Mouse (Mus musculus): ENCODE results near the gene Cox4i2. TPM values are rescaled to one million over a fixed set of nuclear protein-coding genes. Genes with fewer than 3 reads are reported as not detected.
A peak's percentile ranks its signal among the peaks of the same experiment; 100 is the strongest.

Cox4i2 gene
- polyA plus RNA-seq, 1 experiment from 2014 or later = 2.8 TPM

DNA sequence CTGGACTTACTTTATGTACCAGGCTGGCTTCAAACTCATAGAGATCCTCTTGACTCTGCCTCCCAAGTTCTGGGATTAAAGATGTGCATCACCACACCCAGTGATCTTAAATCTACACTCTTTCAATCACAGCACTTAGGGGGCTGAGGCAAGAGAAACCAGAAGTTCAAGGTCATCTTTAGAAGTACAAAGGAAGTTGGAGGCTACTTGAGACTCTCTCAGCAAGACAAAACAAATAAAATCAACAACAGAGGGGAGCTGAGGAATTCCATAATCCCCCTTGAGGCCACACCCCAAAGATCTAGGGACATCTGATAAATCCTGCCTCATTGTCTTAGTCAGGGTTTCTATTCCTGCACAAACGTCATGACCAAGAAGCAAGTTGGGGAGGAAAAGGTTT, 18.3 kb downstream of the Cox4i2 start:
- Histone ChIP-seq H3K4me2 (no peak overlapping the region), H3K9ac (ENCODE audit: low read length) (no peak overlapping the region), H3K4me3 (ENCODE audit: low read depth, low read length) (no peak overlapping the region), H3K27ac (ENCODE audit: low read depth, low read length) (no peak overlapping the region), H3K9me3 (ENCODE audit: control insufficient read depth, low read length) (no peaks in the 10 kb centered on the region), H3K4me1 (ENCODE audit: control insufficient read depth, insufficient read depth, low read length) (no peaks in the 10 kb centered on the region), H3K27me3 (ENCODE audit: control insufficient read depth, insufficient read depth, low read length) (no peaks in the 10 kb centered on the region), H3K36me3 (ENCODE audit: control insufficient read depth, insufficient read depth, low read length) (no peaks in the 10 kb centered on the region)
- WGBS = 39% methylated on average over 1 of the region's 1 CpGs
- DNase-seq (ENCODE audit: low spot score, missing footprints) (no peak), ATAC-seq (ENCODE audit: low FRiP score) (no peak)

DNA sequence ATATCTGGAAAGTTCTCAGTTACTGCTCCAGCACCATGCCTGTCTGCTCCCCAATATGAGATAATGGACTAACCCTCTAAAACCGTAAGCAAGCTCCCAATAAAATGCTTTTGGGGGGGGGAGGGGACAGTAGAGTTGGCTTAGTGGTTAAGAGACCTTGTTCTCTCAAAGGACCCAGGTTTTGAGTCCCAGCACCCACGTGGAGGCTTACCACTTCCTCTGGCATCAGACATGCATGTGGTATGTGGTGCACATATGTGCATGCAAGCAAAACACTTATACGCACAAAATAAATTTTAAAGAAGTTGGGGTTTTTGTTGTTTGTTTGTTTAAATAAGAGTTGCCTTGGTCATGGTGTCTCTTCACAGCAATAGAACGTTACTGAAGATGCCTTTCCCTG, 21.4 kb downstream of the Cox4i2 start:
- Histone ChIP-seq H3K4me1 (ENCODE audit: control insufficient read depth, insufficient read depth, low read length) (no peaks in the 10 kb centered on the region), H3K27ac (ENCODE audit: low read depth, low read length) (no peak overlapping the region), H3K27me3 (ENCODE audit: control insufficient read depth, insufficient read depth, low read length) (no peaks in the 10 kb centered on the region), H3K4me2 (no peak overlapping the region), H3K9me3 (ENCODE audit: control insufficient read depth, low read length) (no peaks in the 10 kb centered on the region), H3K9ac (ENCODE audit: low read length) (no peak overlapping the region), H3K36me3 (ENCODE audit: control insufficient read depth, insufficient read depth, low read length) (peaks cover 2% of the 10 kb centered on the region; the same call in 1 of the 2 replicates), H3K4me3 (ENCODE audit: low read depth, low read length) (no peak overlapping the region)
- no peak for ATAC-seq (ENCODE audit: low FRiP score)
- DNase-seq (ENCODE audit: low spot score, missing footprints) = peak; percentile 69
- 88% methylated on average over 4 of the region's 4 CpGs for WGBS

DNA sequence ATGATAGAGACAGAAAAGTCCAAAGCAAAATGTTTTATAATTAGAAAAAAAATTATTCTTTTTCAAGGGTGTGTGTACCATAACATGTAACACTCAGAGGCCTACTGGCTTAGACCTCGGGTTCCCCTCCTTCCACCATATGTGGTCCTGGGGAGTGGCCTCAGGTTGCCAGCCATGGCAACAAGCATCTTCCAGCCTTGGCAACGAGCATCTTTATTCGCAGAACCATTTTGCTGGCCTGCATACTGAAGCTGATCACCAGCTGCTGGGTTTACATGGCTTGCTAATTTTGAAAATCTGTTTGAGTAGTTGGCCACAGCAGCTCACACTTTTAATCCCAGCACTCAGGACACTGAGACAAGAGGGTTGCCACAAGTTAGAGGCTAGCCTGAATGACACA, 22.0 kb downstream of the Cox4i2 start:
- peak; percentile 4 for DNase-seq (ENCODE audit: low spot score, missing footprints)
- no peaks in the 10 kb centered on the region for H3K4me1 ChIP-seq (ENCODE audit: control insufficient read depth, insufficient read depth, low read length)
- H3K27ac ChIP-seq (ENCODE audit: low read depth, low read length) = no peak overlapping the region
- ATAC-seq (ENCODE audit: low FRiP score) = no peak
- no peaks in the 10 kb centered on the region for H3K27me3 ChIP-seq (ENCODE audit: control insufficient read depth, insufficient read depth, low read length)
- H3K9me3 ChIP-seq (ENCODE audit: control insufficient read depth, low read length) = no peaks in the 10 kb centered on the region
- H3K4me2 ChIP-seq = no peak overlapping the region
- no peak overlapping the region for H3K9ac ChIP-seq (ENCODE audit: low read length)
- no peak overlapping the region for H3K4me3 ChIP-seq (ENCODE audit: low read depth, low read length)
- 88% methylated on average over 3 of the region's 3 CpGs for WGBS
- peaks cover 2% of the 10 kb centered on the region; the same call in 1 of the 2 replicates for H3K36me3 ChIP-seq (ENCODE audit: control insufficient read depth, insufficient read depth, low read length)

- no peaks in the 10 kb centered on the region for H3K9me3 ChIP-seq (ENCODE audit: control insufficient read depth, low read length)
- ATAC-seq (ENCODE audit: low FRiP score) (no peak), DNase-seq (ENCODE audit: low spot score, missing footprints) (peak; percentile 69)
- no peak overlapping the region for H3K27ac ChIP-seq (ENCODE audit: low read depth, low read length)
- no peaks in the 10 kb centered on the region for H3K4me1 ChIP-seq (ENCODE audit: control insufficient read depth, insufficient read depth, low read length)
- H3K27me3 ChIP-seq (ENCODE audit: control insufficient read depth, insufficient read depth, low read length) = no peaks in the 10 kb centered on the region
- no peak overlapping the region for H3K9ac ChIP-seq (ENCODE audit: low read length)
- peaks cover 2% of the 10 kb centered on the region; the same call in 1 of the 2 replicates for H3K36me3 ChIP-seq (ENCODE audit: control insufficient read depth, insufficient read depth, low read length)
- no peak overlapping the region for H3K4me2 ChIP-seq
- H3K4me3 ChIP-seq (ENCODE audit: low read depth, low read length) = no peak overlapping the region
- WGBS = 87% methylated on average over 2 of the region's 2 CpGs
Measured at GRCm38 (mm10) chr2:152776435-152776834, 22.5 kb downstream of the Cox4i2 start.

- Histone ChIP-seq H3K4me3 (ENCODE audit: low read depth, low read length) (no peak overlapping the region), H3K9me3 (ENCODE audit: control insufficient read depth, low read length) (no peaks in the 10 kb centered on the region), H3K4me2 (no peak overlapping the region), H3K36me3 (ENCODE audit: control insufficient read depth, insufficient read depth, low read length) (peaks cover 6% of the 10 kb centered on the region; the same call in 1 of the 2 replicates), H3K4me1 (ENCODE audit: control insufficient read depth, insufficient read depth, low read length) (no peaks in the 10 kb centered on the region), H3K9ac (ENCODE audit: low read length) (no peak overlapping the region), H3K27me3 (ENCODE audit: control insufficient read depth, insufficient read depth, low read length) (no peaks in the 10 kb centered on the region), H3K27ac (ENCODE audit: low read depth, low read length) (no peak overlapping the region)
- ATAC-seq (ENCODE audit: low FRiP score) (no peak), DNase-seq (ENCODE audit: low spot score, missing footprints) (peak; percentile 65)
- WGBS = 88% methylated on average over 3 of the region's 3 CpGs
Measured at GRCm38 (mm10) chr2:152777081-152777480, 23.1 kb downstream of the Cox4i2 start.

GRCm38 (mm10) chr2:152780466-152780865, 26.5 kb downstream of the Cox4i2 start:
- Histone ChIP-seq H3K4me1 (ENCODE audit: control insufficient read depth, insufficient read depth, low read length) (no peaks in the 10 kb centered on the region), H3K4me3 (ENCODE audit: low read depth, low read length) (no peak overlapping the region), H3K27me3 (ENCODE audit: control insufficient read depth, insufficient read depth, low read length) (no peaks in the 10 kb centered on the region), H3K9me3 (ENCODE audit: control insufficient read depth, low read length) (no peaks in the 10 kb centered on the region), H3K36me3 (ENCODE audit: control insufficient read depth, insufficient read depth, low read length) (peaks cover 6% of the 10 kb centered on the region; the same call in 1 of the 2 replicates), H3K4me2 (no peak overlapping the region), H3K27ac (ENCODE audit: low read depth, low read length) (no peak overlapping the region), H3K9ac (ENCODE audit: low read length) (no peak overlapping the region)
- WGBS = 100% methylated on average over 2 of the region's 2 CpGs
- peak; percentile 19 for DNase-seq (ENCODE audit: low spot score, missing footprints)
- no peak for ATAC-seq (ENCODE audit: low FRiP score)

GRCm38 (mm10) chr2:152781031-152781711, 27.2 kb downstream of the Cox4i2 start:
- H3K27me3 ChIP-seq (ENCODE audit: control insufficient read depth, insufficient read depth, low read length) = no peaks in the 10 kb centered on the region
- peaks cover 6% of the 10 kb centered on the region; the same call in 1 of the 2 replicates for H3K36me3 ChIP-seq (ENCODE audit: control insufficient read depth, insufficient read depth, low read length)
- peak; percentile 10 for DNase-seq (ENCODE audit: low spot score, missing footprints)
- no peaks in the 10 kb centered on the region for H3K4me1 ChIP-seq (ENCODE audit: control insufficient read depth, insufficient read depth, low read length)
- no peak overlapping the region for H3K4me2 ChIP-seq
- H3K27ac ChIP-seq (ENCODE audit: low read depth, low read length) = no peak overlapping the region
- H3K9me3 ChIP-seq (ENCODE audit: control insufficient read depth, low read length) = no peaks in the 10 kb centered on the region
- H3K9ac ChIP-seq (ENCODE audit: low read length) = no peak overlapping the region
- WGBS = 84% methylated on average over 3 of the region's 3 CpGs
- ATAC-seq (ENCODE audit: low FRiP score) = no peak
- no peak overlapping the region for H3K4me3 ChIP-seq (ENCODE audit: low read depth, low read length)

DNA sequence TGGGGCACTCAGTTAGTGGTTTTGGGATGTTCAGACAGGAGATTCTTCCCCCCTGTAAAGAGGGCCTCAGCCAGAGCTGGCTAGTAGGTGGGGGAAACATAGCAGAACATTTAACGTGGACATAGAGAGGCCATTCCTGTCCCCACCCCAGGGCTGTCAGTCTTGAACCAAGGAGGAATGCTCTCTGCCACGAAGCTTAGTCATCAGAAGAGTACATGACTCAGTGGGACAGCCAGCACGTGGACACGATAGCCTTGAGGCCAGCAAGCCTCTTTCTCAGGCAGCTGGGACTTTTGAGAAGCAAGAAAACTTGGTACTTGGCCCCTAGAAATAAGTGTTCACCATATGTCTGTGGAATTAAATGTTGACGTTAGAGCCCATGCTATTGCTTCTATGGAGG, 28.7 kb downstream of the Cox4i2 start:
- ATAC-seq (ENCODE audit: low FRiP score) (no peak), DNase-seq (ENCODE audit: low spot score, missing footprints) (no peak)
- Histone ChIP-seq H3K27ac (ENCODE audit: low read depth, low read length) (no peak overlapping the region), H3K27me3 (ENCODE audit: control insufficient read depth, insufficient read depth, low read length) (no peaks in the 10 kb centered on the region), H3K9me3 (ENCODE audit: control insufficient read depth, low read length) (no peaks in the 10 kb centered on the region), H3K4me2 (no peak overlapping the region), H3K4me1 (ENCODE audit: control insufficient read depth, insufficient read depth, low read length) (no peaks in the 10 kb centered on the region), H3K36me3 (ENCODE audit: control insufficient read depth, insufficient read depth, low read length) (peaks cover 6% of the 10 kb centered on the region; the same call in 1 of the 2 replicates), H3K4me3 (ENCODE audit: low read depth, low read length) (no peak overlapping the region), H3K9ac (ENCODE audit: low read length) (no peak overlapping the region)
- WGBS = 88% methylated on average over 5 of the region's 5 CpGs

DNA sequence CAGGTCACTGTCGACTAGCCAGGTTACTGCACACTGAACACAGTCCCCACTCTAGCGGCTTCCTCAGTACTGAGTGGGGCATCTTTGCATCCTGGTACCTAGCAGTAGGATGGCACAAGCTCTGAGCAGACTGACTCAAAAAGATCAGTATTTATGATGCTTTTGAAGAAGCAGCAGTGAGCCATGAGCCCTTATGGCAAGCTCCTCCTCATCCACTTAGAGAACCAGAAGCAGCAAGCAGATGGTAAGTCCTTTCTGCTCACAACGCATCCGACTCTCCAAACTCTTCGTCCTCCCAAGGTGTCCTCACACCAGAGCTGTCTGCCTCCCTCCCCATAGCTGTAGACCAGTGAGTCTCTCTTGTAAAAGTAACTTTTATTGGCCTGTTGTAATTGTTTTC, 29.3 kb downstream of the Cox4i2 start:
- H3K4me3 ChIP-seq (ENCODE audit: low read depth, low read length) = no peak overlapping the region
- no peaks in the 10 kb centered on the region for H3K27me3 ChIP-seq (ENCODE audit: control insufficient read depth, insufficient read depth, low read length)
- no peak for ATAC-seq (ENCODE audit: low FRiP score)
- peaks cover 6% of the 10 kb centered on the region; the same call in 1 of the 2 replicates for H3K36me3 ChIP-seq (ENCODE audit: control insufficient read depth, insufficient read depth, low read length)
- no peak overlapping the region for H3K27ac ChIP-seq (ENCODE audit: low read depth, low read length)
- no peak overlapping the region for H3K9ac ChIP-seq (ENCODE audit: low read length)
- H3K4me2 ChIP-seq = no peak overlapping the region
- H3K9me3 ChIP-seq (ENCODE audit: control insufficient read depth, low read length) = no peaks in the 10 kb centered on the region
- no peaks in the 10 kb centered on the region for H3K4me1 ChIP-seq (ENCODE audit: control insufficient read depth, insufficient read depth, low read length)
- WGBS = 93% methylated on average over 5 of the region's 5 CpGs
- peak; percentile 1 for DNase-seq (ENCODE audit: low spot score, missing footprints)
